Mouse (Mus musculus) heart, embryonic 15.5 days (tissue): ENCODE measurements around the gene Ncoa6. TPM values are rescaled to one million over a fixed set of nuclear protein-coding genes. Genes with fewer than 3 reads are reported as not detected.

Experiments
- ATAC-seq: fragments of 200-750 bp; cut with Nextera tagmentation; replicated peaks from 2 replicates; pipeline ENCODE4 v1.8.0; 2017; ENCODE audit warnings: low read depth, moderate TSS enrichment; ENCODE audit not compliant: insufficient number of reproducible peaks, insufficient read depth, low FRiP score
- H3K27ac ChIP-seq: fragments of 300-500 bp; sonication (generic); 2 replicates; pipeline ENCODE4 v1.5.1; 2015; ENCODE audit warnings: mild to moderate bottlenecking, inconsistent platforms
- H3K27me3 ChIP-seq: fragments of 300-500 bp; sonication (generic); 2 replicates; pipeline ENCODE4 v1.6.1; 2015; ENCODE audit warnings: inconsistent platforms
- H3K36me3 ChIP-seq: fragments of 300-500 bp; sonication (generic); 2 replicates; pipeline ENCODE4 v1.6.1; 2015; ENCODE audit warnings: mild to moderate bottlenecking, inconsistent platforms
- H3K4me1 ChIP-seq: fragments of 300-500 bp; sonication (generic); replicated peaks from 2 replicates; pipeline ENCODE4 v1.6.1; 2015; ENCODE audit warnings: inconsistent platforms
- H3K4me2 ChIP-seq: fragments of 300-500 bp; sonication (generic); 2 replicates; pipeline ENCODE4 v1.6.1; 2015; ENCODE audit warnings: inconsistent platforms, mild to moderate bottlenecking, moderate library complexity
- H3K4me3 ChIP-seq: fragments of 300-500 bp; sonication (generic); 2 replicates; pipeline ENCODE4 v1.5.1; 2015; ENCODE audit warnings: mild to moderate bottlenecking, inconsistent platforms
- H3K9ac ChIP-seq: fragments of 300-500 bp; sonication (generic); 2 replicates; pipeline ENCODE4 v1.6.1; 2015; ENCODE audit warnings: mild to moderate bottlenecking, inconsistent platforms
- H3K9me3 ChIP-seq: fragments of 300-500 bp; sonication (generic); replicated peaks from 2 replicates; pipeline ENCODE4 v1.6.1; 2016; ENCODE audit warnings: inconsistent platforms
- WGBS: fragments of 180-500 bp; shearing (Covaris S2); methylation state at CpG from one replicate; pipeline ENCODE4 v1.1.7; 2015; ENCODE audit warnings: mixed read lengths; 5-methylcytosine and 5-hydroxymethylcytosine counted together
- microRNA counts: library from miRNA; unstranded; fragments of <30 nt; microRNA quantifications from one replicate; lab custom pipeline; 2016
- microRNA-seq: library from miRNA; unstranded; fragments of <30 nt; microRNA quantifications from one replicate; pipeline ENCODE4, GENCODE M21; 2016
- polyA plus RNA-seq: library from polyadenylated mRNA; unstranded; fragments of >200 nt; fragmentation: Nextera tagmentation; extraction: Ambion mirVana; gene quantifications from 2 replicates; pipeline ENCODE4 v1.2.1, GENCODE M21; 2015

The Ncoa6 gene
- polyA plus RNA-seq, 1 experiment from 2014 or later, result 14.5 TPM

GRCm38 (mm10) chr2:155357686-155358399 is 115.9 kb downstream of the Ncoa6 start:
- Histone ChIP-seq H3K4me3 (peak overlapping the region; percentile 95), H3K4me2 (peak overlapping the region; percentile 61), H3K27ac (peak overlapping the region; percentile 7), H3K27me3 (no peaks in the 10 kb centered on the region), H3K9ac (peak overlapping the region; percentile 14), H3K4me1 (peaks cover 13% of the 10 kb centered on the region), H3K36me3 (no peaks in the 10 kb centered on the region), H3K9me3 (no peaks in the 10 kb centered on the region)
- peak; percentile 44 for ATAC-seq
- WGBS, result 23% methylated on average over 14 of the region's 14 CpGs

GRCm38 (mm10) chr2:155356971-155357591 is 116.6 kb downstream of the Ncoa6 start, which contains the start of gene Pigu:
Pigu (minus strand) TSS chr2:155357430.
- Histone ChIP-seq H3K4me1 (peaks cover 13% of the 10 kb centered on the region), H3K9me3 (no peaks in the 10 kb centered on the region), H3K27ac (peak within 1 kb of the TSS; percentile 76), H3K4me3 (peak within 1 kb of the TSS; percentile 95), H3K4me2 (peak within 1 kb of the TSS; percentile 75), H3K36me3 (no peaks in the 10 kb centered on the region), H3K9ac (peak within 1 kb of the TSS; percentile 78), H3K27me3 (no peaks in the 10 kb centered on the region)
- under 1% methylated on average over 38 of the region's 38 CpGs for WGBS
- peak; percentile 98 for ATAC-seq

- Histone ChIP-seq H3K9ac (no peak overlapping the region), H3K27me3 (no peaks in the 10 kb centered on the region), H3K36me3 (peaks cover 6% of the 10 kb centered on the region; the same call in 1 of the 2 replicates), H3K27ac (no peak overlapping the region), H3K4me1 (peaks cover 13% of the 10 kb centered on the region), H3K4me3 (no peak overlapping the region), H3K4me2 (no peak overlapping the region), H3K9me3 (no peaks in the 10 kb centered on the region; the same call in 1 of the 2 replicates)
- WGBS, result 86% methylated on average over 3 of the region's 3 CpGs
- ATAC-seq, result no peak
These were observed 119.3 kb downstream of the Ncoa6 start for GRCm38 (mm10) chr2:155354402-155354801.

GRCm38 (mm10) chr2:155346670-155347069 is 127.0 kb downstream of the Ncoa6 start:
- no peaks in the 10 kb centered on the region; the same call in 1 of the 2 replicates for H3K9me3 ChIP-seq
- H3K4me3 ChIP-seq, result no peak overlapping the region
- no peak for ATAC-seq
- H3K36me3 ChIP-seq, result peaks cover 6% of the 10 kb centered on the region; the same call in 1 of the 2 replicates
- 82% methylated on average over 1 of the region's 1 CpGs for whole genome bisulfite sequencing
- no peak overlapping the region for H3K9ac ChIP-seq
- no peaks in the 10 kb centered on the region for H3K27me3 ChIP-seq
- H3K4me2 ChIP-seq, result no peak overlapping the region
- H3K4me1 ChIP-seq, result no peaks in the 10 kb centered on the region
- H3K27ac ChIP-seq, result no peak overlapping the region

MicroRNA genes within 50 kb of the gene (microRNA counts, 519-probe panel; counts per million panel counts)
- microRNA mmu-miR-695 (lab: Ali Mortazavi, UCI), result 2,492 counts per million, percentile 51 among the panel's probes with 10 or more counts

Small RNA genes lying within 50 kb of the gene (microRNA-seq; reads per million reads assigned to microRNA genes)
- gene Mir695, result not detected

Other genes starting within 250 kb of the Ncoa6 start
- 375 and 381 TPM in 2 replicates for gene Dynlrb1, start 237.4 kb downstream of the Ncoa6 start, polyA plus RNA-seq
- 354 and 380 TPM in 2 replicates for gene Map1lc3a, start 197.6 kb downstream of the Ncoa6 start, polyA plus RNA-seq
- gene Pigu, start 116.5 kb downstream of the Ncoa6 start, polyA plus RNA-seq, result 45.4 and 53.5 TPM in 2 replicates
- gene Trp53inp2, start 92.8 kb downstream of the Ncoa6 start, polyA plus RNA-seq, result 103 and 116 TPM in 2 replicates
- 20.0 and 22.5 TPM in 2 replicates for gene Acss2, start 44.1 kb upstream of the Ncoa6 start, polyA plus RNA-seq
- gene Ggt7, start 44.3 kb upstream of the Ncoa6 start, polyA plus RNA-seq, result 1.1 and 2.4 TPM in 2 replicates
- gene Gss, start 118.9 kb upstream of the Ncoa6 start, polyA plus RNA-seq, result 20.0 and 26.9 TPM in 2 replicates
- gene Myh7b, start 137.3 kb upstream of the Ncoa6 start, polyA plus RNA-seq, result 21.1 and 21.8 TPM in 2 replicates
- gene Trpc4ap, start 218.5 kb upstream of the Ncoa6 start, polyA plus RNA-seq, result 83.0 and 101 TPM in 2 replicates